Mouse (Mus musculus) frontal cortex, adult 2 months (tissue): Measurements from ENCODE around the gene Plxna4. TPM values are rescaled to one million over a fixed set of nuclear protein-coding genes. Genes with fewer than 3 reads are reported as not detected.

Experiments used
- DNase-seq, 2 experiments: peaks; one replicate each; pipeline ENCODE4 v3.0.0; 2022; ENCODE audit warnings: low spot score in 1 of 2; ENCODE audit errors: extremely low spot score in 1 of 2
- polyA plus RNA-seq: library from polyadenylated mRNA; depleted of rRNA; stranded (reverse); fragments of >200 nt; gene quantifications from 2 replicates; pipeline ENCODE4 v1.2.3, GENCODE M21; 2012

Gene Plxna4
- polyA plus RNA-seq, 1 experiment = 16.1 TPM

GRCm38 (mm10) chr6:32357497-32357896, 230.5 kb downstream of the Plxna4 start:
- DNase-seq = no peak

GRCm38 (mm10) chr6:32355559-32355958, 232.4 kb downstream of the Plxna4 start:
- DNase-seq = no peak

- no peak for DNase-seq
Measured at GRCm38 (mm10) chr6:32348996-32349395, 239.0 kb downstream of the Plxna4 start.

GRCm38 (mm10) chr6:32348126-32348525, 239.9 kb downstream of the Plxna4 start:
- DNase-seq = peak in 1 of 2 experiments; percentile 45

GRCm38 (mm10) chr6:32346015-32346414, 242.0 kb downstream of the Plxna4 start:
- no peak for DNase-seq

GRCm38 (mm10) chr6:32342727-32343126, 245.3 kb downstream of the Plxna4 start:
- DNase-seq = no peak

- DNase-seq = no peak
Measured at GRCm38 (mm10) chr6:32342272-32342671, 245.7 kb downstream of the Plxna4 start.

GRCm38 (mm10) chr6:32338416-32338943, 249.5 kb downstream of the Plxna4 start:
- DNase-seq = no peak

GRCm38 (mm10) chr6:32331281-32331680, 256.7 kb downstream of the Plxna4 start:
- DNase-seq = no peak

- no peak for DNase-seq
Measured at GRCm38 (mm10) chr6:32330034-32330795, 257.8 kb downstream of the Plxna4 start.

- peak; percentile 40 to 86 for DNase-seq
Measured at GRCm38 (mm10) chr6:32328028-32328427, 260.0 kb downstream of the Plxna4 start.

- no peak for DNase-seq
Measured at GRCm38 (mm10) chr6:32327173-32327572, 260.8 kb downstream of the Plxna4 start.

GRCm38 (mm10) chr6:32326406-32326805, 261.6 kb downstream of the Plxna4 start:
- DNase-seq = no peak

GRCm38 (mm10) chr6:32325851-32326250, 262.1 kb downstream of the Plxna4 start:
- no peak for DNase-seq

GRCm38 (mm10) chr6:32321187-32321586, 266.8 kb downstream of the Plxna4 start:
- DNase-seq = no peak

GRCm38 (mm10) chr6:32320254-32320653, 267.7 kb downstream of the Plxna4 start:
- no peak for DNase-seq

GRCm38 (mm10) chr6:32317470-32317869, 270.5 kb downstream of the Plxna4 start:
- no peak for DNase-seq

GRCm38 (mm10) chr6:32315011-32315450, 273.0 kb downstream of the Plxna4 start:
- DNase-seq = no peak

GRCm38 (mm10) chr6:32309147-32309546, 278.8 kb downstream of the Plxna4 start:
- DNase-seq = no peak

- no peak for DNase-seq
Measured at GRCm38 (mm10) chr6:32300611-32301010, 287.4 kb downstream of the Plxna4 start.

- no peak for DNase-seq
Measured at GRCm38 (mm10) chr6:32281457-32281856, 306.5 kb downstream of the Plxna4 start.

GRCm38 (mm10) chr6:32280728-32281127, 307.3 kb downstream of the Plxna4 start:
- DNase-seq = no peak
